Comparison of ENCODE assay signal across 25 mouse cellular contexts in genomic region chr13:34151425-34151824, GRCm38 (mm10). TPM values are rescaled to one million over a fixed set of nuclear protein-coding genes. Genes with fewer than 3 reads are reported as not detected.
DNase-seq lines count a peak whose midpoint lies in the region; ATAC-seq lines count a peak whose summit lies in the region.
"Had no signal": no experiment of that assay in that cellular context is flagged by ENCODE, and none has a peak within 500 bp of the region (broad histone marks: within the 10 kb centered on the region; RNA-seq: fewer than 3 reads in every experiment).

No protein-coding gene starts in this region.

- H3K4me1 ChIP-seq in forebrain, embryonic 10.5 days, result peaks cover 59% of the 10 kb centered on the region
- H3K4me1 ChIP-seq in forebrain, embryonic 12.5 days, result peaks cover 59% of the 10 kb centered on the region
- peaks cover 37% of the 10 kb centered on the region for H3K4me1 ChIP-seq in hindbrain, embryonic 14.5 days (replicated peaks; ENCODE audit: control insufficient read depth, insufficient read depth, low read length)
- peaks cover 19% of the 10 kb centered on the region for H3K4me1 ChIP-seq in hindbrain, embryonic 11.5 days (replicated peaks; ENCODE audit: control insufficient read depth, insufficient read depth, low read length)
- peaks cover 58% of the 10 kb centered on the region for H3K4me1 ChIP-seq in forebrain, embryonic 15.5 days
- peaks cover 44% of the 10 kb centered on the region for H3K4me1 ChIP-seq in midbrain, embryonic 15.5 days

- no peak for DNase-seq in forebrain, embryonic 10.5 days (ENCODE audit: extremely low spot score, low spot score)
- no peak for DNase-seq in hindbrain, embryonic 14.5 days (ENCODE audit: low spot score)
- no peak for DNase-seq in hindbrain, embryonic 11.5 days (ENCODE audit: low spot score)
- no peak for DNase-seq in cerebellum, adult 18-20 months
- DNase-seq: adrenal gland, postnatal 14 days; cerebellum, adult 8-10 months; cerebellum, postnatal 36 days; embryo, embryonic 11 days; gastrocnemius, postnatal 14 days; heart, adult 18-20 months; heart, postnatal 36 days; kidney, adult 9 months; kidney, postnatal 14 days; lung, postnatal 4 days; spleen, adult 18-20 months; thymus, postnatal 25 days had no signal

- no peaks in the 10 kb centered on the region for H3K27me3 ChIP-seq in forebrain, embryonic 10.5 days (ENCODE audit: poor library complexity, severe bottlenecking)
- no peaks in the 10 kb centered on the region for H3K27me3 ChIP-seq in forebrain, embryonic 12.5 days
- no peaks in the 10 kb centered on the region for H3K27me3 ChIP-seq in hindbrain, embryonic 14.5 days (ENCODE audit: control insufficient read depth, insufficient read depth, low read length)
- no peaks in the 10 kb centered on the region for H3K27me3 ChIP-seq in hindbrain, embryonic 11.5 days (ENCODE audit: control insufficient read depth, insufficient read depth, low read length)
- no peaks in the 10 kb centered on the region for H3K27me3 ChIP-seq in forebrain, embryonic 15.5 days
- H3K27me3 ChIP-seq in midbrain, embryonic 15.5 days (replicated peaks), result no peaks in the 10 kb centered on the region
- H3K27me3 ChIP-seq: heart, embryonic 13.5 days had no signal

- H3K9me3 ChIP-seq in forebrain, embryonic 10.5 days, result no peaks in the 10 kb centered on the region
- no peaks in the 10 kb centered on the region for H3K9me3 ChIP-seq in forebrain, embryonic 12.5 days
- H3K9me3 ChIP-seq in hindbrain, embryonic 14.5 days (ENCODE audit: control insufficient read depth, low read length), result no peaks in the 10 kb centered on the region
- no peaks in the 10 kb centered on the region for H3K9me3 ChIP-seq in hindbrain, embryonic 11.5 days (ENCODE audit: control insufficient read depth, low read length)
- H3K9me3 ChIP-seq in forebrain, embryonic 15.5 days, result no peaks in the 10 kb centered on the region
- H3K9me3 ChIP-seq in midbrain, embryonic 15.5 days, result no peaks in the 10 kb centered on the region
- H3K9me3 ChIP-seq: heart, embryonic 13.5 days had no signal

- no peak for ATAC-seq in forebrain, embryonic 12.5 days (ENCODE audit: low FRiP score)
- ATAC-seq in hindbrain, embryonic 14.5 days (ENCODE audit: low FRiP score), result no peak
- ATAC-seq in hindbrain, embryonic 11.5 days (ENCODE audit: low FRiP score), result no peak
- no peak for ATAC-seq in forebrain, embryonic 15.5 days (replicated peaks)
- no peak for ATAC-seq in midbrain, embryonic 15.5 days (replicated peaks)
- no peak for ATAC-seq in monocyte, adult 5-6 weeks (replicated peaks; ENCODE audit: insufficient number of reproducible peaks, low FRiP score, low TSS enrichment, poor library complexity, severe bottlenecking)

- no peak overlapping the region for H3K4me2 ChIP-seq in forebrain, embryonic 12.5 days
- H3K4me2 ChIP-seq in hindbrain, embryonic 14.5 days (replicated peaks), result no peak overlapping the region
- no peak overlapping the region for H3K4me2 ChIP-seq in hindbrain, embryonic 11.5 days (replicated peaks; ENCODE audit: low read depth, low read length)
- no peak overlapping the region for H3K4me2 ChIP-seq in forebrain, embryonic 15.5 days (replicated peaks)
- H3K4me2 ChIP-seq in midbrain, embryonic 15.5 days, result no peak overlapping the region

- 96% methylated on average over 1 of the region's 1 CpGs for WGBS in forebrain, embryonic 10.5 days
- 78% methylated on average over 1 of the region's 1 CpGs for WGBS in forebrain, embryonic 12.5 days
- 83% methylated on average over 1 of the region's 1 CpGs for WGBS in hindbrain, embryonic 14.5 days
- WGBS in hindbrain, embryonic 11.5 days, result 92% methylated on average over 1 of the region's 1 CpGs
- 91% methylated on average over 1 of the region's 1 CpGs for WGBS in forebrain, embryonic 15.5 days
- WGBS in midbrain, embryonic 15.5 days, result 81% methylated on average over 1 of the region's 1 CpGs

- peak overlapping the region; percentile 48; the same call in 1 of the 2 replicates for H3K27ac ChIP-seq in forebrain, embryonic 10.5 days
- H3K27ac ChIP-seq in forebrain, embryonic 12.5 days, result no peak overlapping the region
- H3K27ac ChIP-seq in hindbrain, embryonic 14.5 days, result peak overlapping the region; percentile 99; the same call in 1 of the 2 replicates
- no peak overlapping the region for H3K27ac ChIP-seq in hindbrain, embryonic 11.5 days (ENCODE audit: low read depth, low read length)
- peak overlapping the region; percentile 99 for H3K27ac ChIP-seq in forebrain, embryonic 15.5 days (replicated peaks)
- H3K27ac ChIP-seq in midbrain, embryonic 15.5 days, result peak overlapping the region; percentile 99; the same call in 1 of the 2 replicates

- H3K36me3 ChIP-seq in forebrain, embryonic 10.5 days (replicated peaks), result no peaks in the 10 kb centered on the region
- H3K36me3 ChIP-seq in forebrain, embryonic 12.5 days (replicated peaks), result no peaks in the 10 kb centered on the region
- H3K36me3 ChIP-seq in hindbrain, embryonic 14.5 days (replicated peaks; ENCODE audit: control insufficient read depth, insufficient read depth), result no peaks in the 10 kb centered on the region
- H3K36me3 ChIP-seq in hindbrain, embryonic 11.5 days (ENCODE audit: control insufficient read depth, insufficient read depth, low read length), result no peaks in the 10 kb centered on the region
- H3K36me3 ChIP-seq in forebrain, embryonic 15.5 days, result no peaks in the 10 kb centered on the region
- no peaks in the 10 kb centered on the region for H3K36me3 ChIP-seq in midbrain, embryonic 15.5 days (replicated peaks)
- H3K36me3 ChIP-seq: heart, embryonic 13.5 days had no signal

- H3K4me3 ChIP-seq in forebrain, embryonic 10.5 days, result no peak overlapping the region
- no peak overlapping the region for H3K4me3 ChIP-seq in forebrain, embryonic 12.5 days (replicated peaks)
- no peak overlapping the region for H3K4me3 ChIP-seq in hindbrain, embryonic 14.5 days (replicated peaks; ENCODE audit: low read length)
- no peak overlapping the region for H3K4me3 ChIP-seq in hindbrain, embryonic 11.5 days (ENCODE audit: low read depth, low read length)
- no peak overlapping the region for H3K4me3 ChIP-seq in forebrain, embryonic 15.5 days
- no peak overlapping the region for H3K4me3 ChIP-seq in midbrain, embryonic 15.5 days
- H3K4me3 ChIP-seq: heart, embryonic 13.5 days; layer of hippocampus, adult 2 months; myocyte had no signal

- no peak overlapping the region for H3K9ac ChIP-seq in forebrain, embryonic 12.5 days
- H3K9ac ChIP-seq in hindbrain, embryonic 14.5 days, result no peak overlapping the region
- H3K9ac ChIP-seq in hindbrain, embryonic 11.5 days (ENCODE audit: low read depth, low read length), result no peak overlapping the region
- H3K9ac ChIP-seq in forebrain, embryonic 15.5 days (replicated peaks), result no peak overlapping the region
- no peak overlapping the region for H3K9ac ChIP-seq in midbrain, embryonic 15.5 days

RNA-seq across cellular contexts. Expression of gene Psmg4, which starts 11.3 kb away (rescaled TPM):
- 129 and 133 TPM in 2 replicates for polyA plus RNA-seq in forebrain, embryonic 10.5 days (2016; fragmentation: Nextera tagmentation; extraction: Ambion mirVana)
- 134 and 141 TPM in 2 replicates for polyA plus RNA-seq in forebrain, embryonic 12.5 days (2016; fragmentation: Nextera tagmentation; extraction: Ambion mirVana)
- 73.3 and 87.0 TPM in 2 replicates for polyA plus RNA-seq in hindbrain, embryonic 14.5 days (2014; fragmentation: Nextera tagmentation; extraction: Ambion mirVana)
- polyA plus RNA-seq in hindbrain, embryonic 11.5 days (2014; fragmentation: Nextera tagmentation; extraction: Ambion mirVana), result 92.0 and 95.8 TPM in 2 replicates
- polyA plus RNA-seq in forebrain, embryonic 15.5 days (2015; fragmentation: Nextera tagmentation; extraction: Ambion mirVana), result 97.3 and 105 TPM in 2 replicates
- polyA plus RNA-seq in midbrain, embryonic 15.5 days (2015; fragmentation: Nextera tagmentation; extraction: Ambion mirVana), result 66.6 and 69.2 TPM in 2 replicates
- 59.4 to 101 TPM (median 76.2 TPM) in 3 replicates for total RNA-seq in monocyte, adult 5-6 weeks (2017)

RNA-seq across cellular contexts. Expression of gene Tubb2b, which starts 21.2 kb away (rescaled TPM):
- polyA plus RNA-seq in forebrain, embryonic 10.5 days (2016; fragmentation: Nextera tagmentation; extraction: Ambion mirVana), result 137 and 151 TPM in 2 replicates
- polyA plus RNA-seq in forebrain, embryonic 12.5 days (2016; fragmentation: Nextera tagmentation; extraction: Ambion mirVana), result 311 and 346 TPM in 2 replicates
- polyA plus RNA-seq in hindbrain, embryonic 14.5 days (2014; fragmentation: Nextera tagmentation; extraction: Ambion mirVana), result 682 and 716 TPM in 2 replicates
- 318 and 341 TPM in 2 replicates for polyA plus RNA-seq in hindbrain, embryonic 11.5 days (2014; fragmentation: Nextera tagmentation; extraction: Ambion mirVana)
- 920 and 926 TPM in 2 replicates for polyA plus RNA-seq in forebrain, embryonic 15.5 days (2015; fragmentation: Nextera tagmentation; extraction: Ambion mirVana)
- polyA plus RNA-seq in midbrain, embryonic 15.5 days (2015; fragmentation: Nextera tagmentation; extraction: Ambion mirVana), result 1,126 and 1,130 TPM in 2 replicates
- total RNA-seq in monocyte, adult 5-6 weeks (2017), result 5.1 to 7.5 TPM (median 5.7 TPM) in 3 replicates
- total RNA-seq: liver, adult 2 months; megakaryocyte-erythroid progenitor cell, adult 5-6 weeks had no signal

Comparison
In these comparisons a context has a peak if more than half of its experiments do, and no peak if none do; other contexts are left out.
1. H3K27ac ChIP-seq: peak in forebrain, embryonic 10.5 days (single experiment), hindbrain, embryonic 14.5 days (single experiment), forebrain, embryonic 15.5 days (single experiment) and midbrain, embryonic 15.5 days (single experiment); none in forebrain, embryonic 12.5 days (single experiment) and hindbrain, embryonic 11.5 days (single experiment).